Mouse (Mus musculus) adrenal gland, adult (tissue): ENCODE results near the gene Kcnab1.
"Not testable (repeated sequence)": the region's sequence is repeated elsewhere in the genome, so short reads cannot be mapped to it uniquely, and the experiment has no call there.

Experiments used
- DNase-seq, 2 experiments: peaks; one replicate each; pipeline ENCODE4 v3.0.0; 2022 to 2023; ENCODE audit warnings: low spot score in 1 of 2; ENCODE audit not compliant: inconsistent age in 2 of 2

Kcnab1 gene

DNA sequence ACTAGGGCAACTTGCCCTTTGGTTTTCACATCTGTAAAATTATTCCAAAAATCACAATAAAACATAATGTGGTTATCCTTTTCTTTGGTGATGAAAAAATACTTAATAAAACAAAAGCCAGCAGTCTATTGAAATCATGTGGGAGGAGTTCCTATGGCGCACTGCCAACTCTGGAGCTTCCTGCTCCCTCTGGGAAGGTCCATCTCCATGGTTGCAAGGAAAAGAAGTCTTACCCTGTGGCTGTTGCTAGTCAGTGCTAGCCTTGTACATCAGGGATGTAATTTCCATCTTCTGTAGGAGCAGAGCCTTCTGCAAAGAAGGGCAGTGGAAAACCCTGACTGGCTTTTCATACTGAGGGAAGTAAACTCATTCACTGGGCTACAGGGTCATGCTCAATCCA, 254.3 kb downstream of the Kcnab1 start:
- DNase-seq = peak in 1 of 2 experiments; percentile 71

DNA sequence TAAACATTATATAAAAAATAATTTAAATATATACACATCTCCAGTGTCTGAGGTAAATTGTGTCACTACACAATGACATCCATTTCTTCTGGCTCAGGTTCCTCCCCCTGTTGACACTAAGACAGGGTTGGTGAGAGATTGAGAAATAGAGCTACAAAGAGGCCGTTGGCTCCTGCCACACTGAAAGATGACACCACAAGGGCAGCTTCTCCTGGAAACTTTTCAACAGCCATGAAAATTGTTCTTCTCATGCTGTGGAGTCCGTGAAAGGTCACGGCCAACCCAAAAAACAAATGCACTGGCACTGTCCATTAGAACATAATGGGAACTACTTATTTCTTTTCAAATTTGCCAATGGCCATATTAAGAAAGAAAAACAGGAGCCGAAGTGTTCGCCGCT, 256.0 kb downstream of the Kcnab1 start:
- peak; percentile 81 to 93 for DNase-seq

DNA sequence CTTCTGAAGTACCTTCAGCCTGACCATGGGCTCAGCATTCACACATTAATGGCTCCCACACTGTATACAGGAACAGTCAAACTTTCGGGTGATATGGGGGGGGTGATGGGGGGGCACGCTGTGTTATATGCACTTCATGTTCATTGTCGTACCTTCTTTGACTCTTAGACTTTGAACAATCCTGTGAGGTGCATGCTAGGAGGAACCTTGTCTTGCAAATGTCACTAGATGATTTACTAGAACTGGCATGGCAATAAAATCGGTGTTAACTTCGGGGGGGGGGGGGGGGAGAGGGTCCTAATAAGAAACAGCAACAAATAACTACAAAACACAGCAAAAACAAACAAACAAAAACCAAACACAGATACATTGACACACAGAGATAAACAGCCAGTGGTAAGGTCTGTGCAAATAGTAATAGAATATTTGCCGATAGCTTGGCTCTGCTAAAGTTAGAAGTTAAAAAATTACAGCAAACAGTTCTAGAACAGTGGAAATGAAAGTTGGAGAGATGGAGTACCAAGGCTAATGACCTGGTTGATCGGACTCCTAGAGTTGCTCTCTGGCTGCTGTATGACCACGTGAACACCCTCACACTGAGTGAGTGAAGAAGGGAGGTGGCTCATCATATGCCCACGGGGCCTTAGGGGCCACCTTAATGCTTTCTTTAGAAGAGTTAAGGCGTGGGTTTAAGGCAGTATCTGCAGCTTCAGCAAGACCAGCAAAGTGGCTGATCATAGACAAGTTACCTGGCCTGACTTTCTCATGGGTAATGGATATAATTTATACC, 256.9 kb downstream of the Kcnab1 start:
- no peak for DNase-seq

DNA sequence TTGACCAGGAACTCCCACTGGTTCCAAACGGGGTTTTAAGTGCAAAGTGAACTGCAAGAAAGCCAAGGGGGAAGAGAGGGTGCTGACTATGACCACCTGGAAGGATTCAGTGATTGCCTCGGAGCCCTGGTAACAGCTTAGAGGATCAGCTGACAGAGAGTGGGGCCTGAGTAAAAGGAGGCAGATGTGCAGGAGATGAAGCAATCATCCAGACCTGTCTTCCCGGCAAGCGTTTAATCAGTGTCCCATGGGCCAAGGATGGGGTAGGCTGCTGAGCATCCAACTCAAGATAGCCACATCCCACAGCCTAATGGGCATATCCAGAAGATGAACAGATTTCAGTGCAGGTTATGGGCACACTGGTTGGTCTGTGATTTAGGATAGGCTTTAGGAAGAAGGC, 258.8 kb downstream of the Kcnab1 start:
- DNase-seq = no peak

DNA sequence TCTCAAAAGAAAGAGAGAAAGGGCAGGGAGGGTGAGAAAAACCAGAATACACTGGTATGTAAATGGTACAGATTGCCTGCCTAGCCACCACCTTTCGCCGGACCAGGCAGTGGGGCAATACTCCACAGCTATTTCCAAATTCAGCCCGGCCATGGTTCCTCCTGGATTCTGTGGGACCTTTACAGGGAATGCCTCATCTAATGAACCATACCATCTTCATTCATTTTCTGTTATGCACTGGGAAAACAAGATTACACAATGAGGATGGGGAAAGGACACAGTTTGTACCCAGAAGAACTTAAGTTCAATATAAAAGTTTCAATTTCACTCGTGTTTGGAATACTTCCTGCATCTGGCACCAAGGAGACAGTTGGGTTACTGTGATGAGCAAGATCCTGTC, 263.4 kb downstream of the Kcnab1 start:
- no peak for DNase-seq

DNA sequence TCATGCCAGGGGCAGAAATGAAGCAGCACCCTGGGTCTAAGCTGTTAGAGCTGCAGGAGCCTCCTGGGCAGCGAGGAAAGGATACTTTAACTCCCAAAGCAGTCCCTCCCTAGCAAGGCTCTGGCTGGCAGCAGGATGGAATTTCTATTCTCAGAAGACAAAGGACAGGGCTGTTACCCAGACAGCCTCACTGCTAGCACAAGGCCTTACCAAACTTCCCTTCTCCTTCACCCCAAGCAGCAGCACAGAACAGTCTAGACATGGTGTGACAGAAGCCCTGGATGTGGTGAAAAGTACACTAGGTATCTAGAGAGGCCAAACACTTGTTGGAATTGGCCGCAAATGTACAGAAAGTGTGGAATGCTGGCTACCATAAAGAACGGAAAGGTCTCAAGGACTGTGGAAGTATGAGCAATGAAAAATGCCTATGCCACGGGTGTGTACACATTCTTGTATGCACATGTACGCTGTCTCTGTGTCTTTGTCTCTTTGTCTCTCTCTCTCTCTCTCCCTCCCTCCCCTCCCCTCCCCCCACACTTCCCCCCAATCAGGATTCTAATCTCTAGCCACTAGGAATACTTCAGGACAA, 264.5 kb downstream of the Kcnab1 start:
- no peak for DNase-seq

DNA sequence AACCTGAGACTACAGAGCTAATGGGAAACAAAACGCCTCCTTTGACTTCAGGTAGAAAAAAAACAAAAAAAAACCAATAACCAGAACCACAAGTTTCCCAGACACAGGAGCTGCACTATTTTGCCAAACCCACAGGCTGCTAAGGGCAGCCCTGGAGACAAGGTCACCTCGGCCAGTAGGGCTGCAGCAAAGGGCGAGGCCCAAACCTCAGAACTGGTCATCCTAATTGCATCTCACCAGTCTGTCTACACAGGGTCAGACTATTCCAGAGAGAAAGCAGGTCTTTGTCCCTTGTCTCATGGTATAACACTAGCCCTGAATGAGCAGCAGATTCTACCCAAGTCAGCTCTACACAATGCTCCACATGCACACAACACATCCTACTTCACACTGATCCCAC, 265.5 kb downstream of the Kcnab1 start:
- DNase-seq = peak in 1 of 2 experiments; percentile 66

DNA sequence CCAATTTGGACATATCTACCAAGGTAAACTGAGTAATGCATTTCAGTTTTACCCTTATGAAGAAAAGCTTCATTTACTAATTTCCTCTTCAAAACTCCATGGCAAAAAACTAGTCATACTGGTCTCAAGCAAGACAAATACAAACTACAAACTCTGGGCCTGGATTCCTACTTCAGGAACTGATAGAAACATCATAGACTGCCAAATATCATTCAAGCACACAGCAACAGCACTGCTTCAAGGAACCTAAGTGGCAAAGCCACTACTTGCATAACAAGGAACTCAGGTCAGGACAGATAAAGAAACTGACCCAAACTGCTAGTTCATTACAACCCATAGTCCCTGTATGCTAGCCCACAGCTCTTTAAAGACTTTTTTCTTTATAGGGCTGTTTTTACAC, 269.5 kb downstream of the Kcnab1 start:
- no peak for DNase-seq

DNA sequence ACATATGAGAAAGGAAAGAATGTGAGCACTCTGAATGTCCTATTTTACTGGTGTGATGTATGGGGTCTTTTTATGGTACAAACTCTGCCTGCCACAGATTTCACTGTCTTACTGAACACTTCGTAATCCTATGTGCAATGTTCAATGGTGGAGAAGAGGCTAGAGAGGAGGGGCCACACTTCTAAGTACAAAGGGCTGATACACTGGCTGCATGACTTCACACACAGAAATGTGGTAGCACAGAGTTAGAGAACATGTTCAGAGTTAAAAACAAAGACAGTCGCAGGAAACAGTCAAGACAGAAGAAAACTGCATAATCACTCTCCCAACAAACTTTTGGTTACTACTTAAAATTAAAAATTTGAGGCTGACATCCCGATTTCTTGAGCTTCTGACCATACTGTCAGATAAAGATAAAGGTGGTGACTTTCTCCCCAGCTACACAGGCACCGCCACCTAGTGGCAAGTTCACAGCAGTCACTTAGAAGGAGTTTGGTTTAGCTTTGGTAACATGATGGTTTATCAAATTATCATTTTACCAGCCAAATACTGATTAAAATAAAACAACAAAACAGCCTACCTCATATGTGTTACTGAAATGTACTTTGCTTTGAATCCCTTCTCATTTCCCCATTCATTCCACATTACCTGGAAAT, 270.8 kb downstream of the Kcnab1 start:
- peak in 1 of 2 experiments; percentile 76 for DNase-seq

DNA sequence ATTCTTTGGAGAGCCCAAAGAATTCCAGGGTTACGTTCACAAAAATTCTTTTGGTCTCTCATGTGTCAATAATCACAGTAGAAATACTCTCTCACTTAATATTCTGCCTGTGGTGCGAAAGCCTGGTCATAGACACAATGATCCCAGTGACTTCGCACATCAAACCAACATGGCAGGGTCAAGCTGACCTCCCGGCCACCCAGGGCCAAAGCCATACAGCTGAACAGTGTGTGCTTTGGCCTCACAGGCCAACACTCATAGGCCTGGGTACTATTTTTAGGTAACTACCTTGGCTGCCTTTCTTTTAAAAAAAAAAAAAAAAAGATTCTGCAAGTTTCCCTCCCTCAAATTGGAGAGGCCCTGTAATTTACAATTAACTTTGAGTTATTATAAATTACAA, 271.9 kb downstream of the Kcnab1 start:
- DNase-seq = no peak

DNA sequence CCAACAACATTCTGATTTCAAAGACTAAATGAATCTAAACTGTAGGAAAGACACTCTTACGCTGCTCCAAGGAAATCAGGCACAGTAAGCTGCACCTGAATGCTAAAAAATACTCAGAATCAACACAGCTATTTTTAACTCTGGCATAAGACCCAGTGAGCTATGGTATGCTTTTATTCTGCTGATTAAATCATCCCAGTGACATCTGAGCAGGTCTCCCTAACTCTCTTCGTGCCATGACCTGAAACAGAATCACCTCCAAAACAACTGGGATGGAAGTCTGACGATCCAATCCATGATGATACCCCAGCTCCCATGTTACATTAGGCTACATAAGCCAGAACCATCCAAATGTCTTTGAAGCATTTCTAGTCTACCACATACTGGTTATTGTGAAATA, 275.2 kb downstream of the Kcnab1 start:
- DNase-seq = no peak

DNA sequence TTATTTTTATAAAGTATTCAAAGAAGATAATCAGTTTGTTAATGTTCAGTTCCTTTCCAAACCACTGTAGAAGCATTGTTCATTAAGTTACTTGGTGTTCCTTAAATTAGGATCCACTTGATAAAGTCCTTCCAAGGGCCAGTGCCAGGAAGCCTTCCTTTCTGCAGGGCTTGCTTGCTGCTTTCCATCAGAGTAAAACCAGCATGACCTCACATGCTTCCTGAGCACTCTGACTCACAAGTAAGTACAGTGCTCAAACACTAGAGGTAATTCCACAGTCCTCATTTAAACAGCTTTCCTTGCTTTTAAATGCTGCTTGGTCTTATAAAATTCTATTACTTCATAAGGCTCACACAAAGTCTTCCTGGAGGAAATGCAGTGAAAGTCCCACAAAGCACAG, 276.6 kb downstream of the Kcnab1 start:
- no peak for DNase-seq

DNA sequence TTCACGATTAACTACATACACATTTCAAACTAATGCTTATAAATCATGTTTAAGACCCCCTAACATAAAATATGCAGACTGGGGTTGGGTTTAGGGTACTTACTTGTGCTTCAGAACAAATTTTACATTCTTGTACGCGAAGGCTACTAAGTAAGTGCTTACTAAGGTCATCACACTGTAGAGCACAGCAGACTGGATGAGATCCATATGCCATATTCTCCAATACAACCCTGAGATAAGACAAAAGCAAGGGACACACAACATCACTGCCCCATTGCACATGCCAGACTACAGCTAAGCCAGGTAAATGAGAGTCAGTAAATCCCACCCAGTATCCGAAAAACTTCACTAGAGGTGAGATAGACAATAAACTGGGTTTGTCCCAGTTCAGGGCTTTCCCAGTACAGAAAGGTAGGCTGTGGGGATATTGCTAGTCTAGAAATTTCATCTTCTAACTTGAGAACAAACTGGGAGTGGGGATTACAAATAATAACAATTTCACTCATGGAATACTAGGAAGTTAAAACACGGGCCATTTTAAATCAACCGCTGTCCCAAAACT, 282.1 kb downstream of the Kcnab1 start:
- peak in 1 of 2 experiments; percentile 50 for DNase-seq

DNA sequence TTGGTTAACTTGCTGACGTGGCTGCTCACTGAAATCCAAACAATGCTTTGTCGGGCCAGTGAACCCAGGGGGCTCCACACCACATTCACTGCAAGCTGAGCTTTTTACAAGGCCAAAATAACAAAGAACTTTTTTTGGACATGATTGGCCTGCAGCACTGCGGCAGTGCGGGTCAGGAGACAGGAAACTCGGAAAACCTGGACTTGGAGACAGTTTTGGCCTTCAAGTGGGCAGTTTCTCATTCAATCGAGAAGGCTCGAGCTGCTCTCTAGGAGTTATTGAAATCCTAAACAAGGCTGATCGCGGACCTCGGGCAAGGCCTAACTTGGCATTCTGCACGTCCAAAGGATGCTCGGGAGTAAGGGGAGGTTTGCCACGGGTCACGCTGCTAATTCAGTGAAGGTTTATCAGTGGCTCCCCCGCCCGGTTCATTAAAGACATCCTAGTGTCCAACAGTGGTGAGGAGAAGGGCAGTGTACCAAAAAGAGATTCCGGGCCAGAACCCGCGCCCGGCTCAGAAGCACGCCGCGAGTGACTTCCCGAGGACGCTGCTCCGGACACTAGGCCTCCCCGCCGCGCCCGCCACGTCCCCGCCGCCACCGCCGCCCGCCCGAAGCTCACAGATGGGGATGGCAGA, 282.7 kb downstream of the Kcnab1 start:
- no peak for DNase-seq

DNA sequence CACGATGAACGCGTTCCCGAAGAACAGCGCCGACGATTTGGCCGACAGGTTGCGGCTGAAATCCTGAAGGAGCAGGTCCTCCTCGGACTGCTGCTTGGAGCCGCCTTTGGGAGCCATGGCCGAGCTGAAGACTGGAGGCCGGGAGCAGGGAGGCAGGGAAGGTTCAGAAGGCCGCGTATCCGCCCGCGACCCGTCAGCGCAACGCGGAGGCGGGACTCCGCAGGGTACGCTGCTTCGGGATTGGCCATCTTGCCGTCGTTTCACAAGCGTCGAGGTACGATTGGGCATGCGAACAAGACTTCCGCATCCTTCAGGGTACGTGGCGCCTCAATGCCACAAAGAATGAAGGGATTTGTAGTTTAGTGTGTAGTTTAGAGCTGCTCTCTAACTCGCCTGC, 283.2 kb downstream of the Kcnab1 start, which contains the start of gene Ssr3:
Ssr3 (minus strand) TSS at position 203 of the 397 bp plus-strand sequence.
- DNase-seq = peak; percentile 97 to 99

DNA sequence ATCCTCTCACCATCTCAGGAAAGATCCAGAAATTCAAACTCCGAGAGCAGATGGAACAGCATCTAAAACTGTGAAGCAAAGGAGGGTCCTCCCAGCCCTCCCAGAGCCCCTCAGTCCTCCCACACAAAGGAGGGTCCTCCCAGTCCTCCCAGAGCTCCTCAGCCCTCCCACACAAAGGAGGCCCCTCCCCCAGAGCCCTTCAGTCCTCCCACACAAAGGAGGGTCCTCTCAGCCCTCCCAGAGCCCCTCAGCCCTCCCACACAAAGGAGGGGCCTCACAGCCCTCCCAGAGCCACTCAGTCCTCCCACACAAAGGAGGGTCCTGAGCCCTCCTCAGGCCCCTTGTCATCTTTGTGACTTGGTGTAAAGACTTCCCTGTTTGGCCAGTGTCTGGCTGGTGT, 285.9 kb downstream of the Kcnab1 start:
- DNase-seq = not testable (repeated sequence)

DNA sequence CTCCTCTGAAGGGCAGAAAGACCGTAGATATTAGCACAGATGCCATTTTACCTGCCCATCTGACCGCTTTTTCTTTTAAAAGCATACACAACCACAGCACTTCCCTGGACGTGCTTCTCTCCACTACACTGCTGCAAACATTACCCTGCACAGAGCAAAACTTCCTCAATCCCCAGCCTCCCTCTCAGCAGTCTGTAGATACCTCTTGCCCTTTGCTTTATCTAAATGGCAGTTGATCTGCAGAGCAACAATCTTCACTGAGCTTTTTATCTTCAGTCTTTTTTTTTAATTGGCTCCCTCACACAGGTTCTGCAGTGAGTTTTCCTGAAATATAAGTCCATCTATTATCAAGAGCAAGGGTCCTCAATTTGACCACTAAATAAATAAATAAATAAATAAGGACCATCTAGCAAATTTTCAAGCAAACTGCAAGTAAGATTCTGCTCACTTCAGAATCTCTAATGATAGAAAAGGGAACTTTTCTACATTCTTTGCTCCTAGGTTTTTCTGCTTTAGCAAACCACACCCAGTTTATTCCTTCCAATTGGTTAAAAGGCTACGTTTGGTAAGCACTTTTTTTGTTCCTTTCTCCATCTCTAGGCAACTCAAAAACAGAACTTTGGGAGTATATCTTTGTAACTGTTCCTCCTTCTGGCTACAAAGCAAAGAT, 287.8 kb downstream of the Kcnab1 start:
- DNase-seq = no peak

DNA sequence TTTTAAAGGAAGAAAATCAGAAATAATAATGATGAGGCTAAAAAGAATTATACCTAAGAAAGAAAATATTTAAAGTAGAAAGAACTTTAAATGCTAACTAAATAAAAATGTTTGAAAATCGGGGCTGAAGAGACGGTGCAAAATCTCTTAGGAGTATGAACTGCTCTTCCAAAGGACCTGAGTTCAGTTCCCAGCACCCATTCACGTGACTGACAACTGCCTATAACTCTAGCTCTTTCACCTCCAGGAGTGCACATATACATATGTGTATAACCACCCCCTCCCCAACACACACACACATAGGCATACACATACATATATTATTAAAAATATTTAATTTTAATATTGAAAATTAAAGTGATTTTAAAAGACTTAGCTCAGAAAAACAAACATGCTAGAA, 288.4 kb downstream of the Kcnab1 start:
- DNase-seq = no peak

DNA sequence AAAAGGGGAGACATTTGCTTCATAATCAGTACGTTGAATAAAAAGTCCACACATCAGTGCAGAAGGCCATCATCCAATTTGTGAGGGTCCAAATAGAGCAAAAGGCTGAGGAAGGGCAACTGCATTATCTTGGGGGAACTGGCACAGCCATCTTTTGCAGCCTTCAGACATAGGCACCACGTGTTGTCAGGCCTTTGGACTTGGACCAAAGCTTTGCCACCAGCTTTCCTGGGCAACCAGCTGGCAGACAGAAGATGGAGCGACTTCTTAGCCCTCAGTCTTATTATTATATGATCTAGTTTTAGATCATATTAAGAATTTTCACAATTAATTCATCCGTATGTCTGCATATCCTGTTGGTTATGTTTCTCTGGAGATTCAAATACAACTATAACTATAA, 296.6 kb downstream of the Kcnab1 start:
- no peak for DNase-seq

DNA sequence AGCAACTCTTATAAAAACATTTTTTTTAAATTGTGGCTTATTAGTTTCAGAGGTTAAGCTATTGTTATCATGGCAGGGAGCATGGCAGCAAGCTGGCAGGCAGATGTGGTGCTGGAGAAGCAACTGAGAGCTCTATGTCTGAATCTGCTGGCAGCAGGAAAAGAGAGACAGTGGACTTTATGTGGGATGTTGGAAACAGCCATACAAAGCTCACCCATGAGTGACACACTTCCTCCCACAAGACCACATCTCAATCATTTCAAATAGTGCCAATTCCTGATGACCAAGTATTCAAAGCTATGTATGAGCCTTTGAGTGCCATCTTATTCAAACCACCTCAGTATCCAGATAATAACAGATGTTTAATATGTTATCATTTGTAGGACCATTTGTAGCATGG, 298.7 kb downstream of the Kcnab1 start:
- no peak for DNase-seq

DNA sequence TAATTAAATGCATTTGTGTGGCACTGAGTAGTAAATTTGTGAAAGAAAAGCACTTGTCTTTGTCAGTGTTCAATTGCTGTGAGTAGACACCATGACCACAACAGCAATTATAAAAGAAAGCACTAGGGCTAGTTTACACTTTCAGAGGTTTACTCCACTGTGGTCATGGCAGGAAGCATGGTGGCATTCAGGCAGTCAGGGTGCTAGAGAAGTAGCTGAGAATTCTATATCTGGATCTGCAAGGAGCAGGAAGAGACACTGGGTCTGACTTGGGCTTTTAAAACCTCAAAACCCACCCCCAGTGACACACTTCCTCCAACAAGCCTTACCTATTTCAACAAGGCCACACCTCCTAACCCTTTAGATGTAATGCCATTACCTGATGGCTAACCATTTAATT, 307.4 kb downstream of the Kcnab1 start:
- no peak for DNase-seq
